Mouse (Mus musculus) cerebellum, adult 9-10 months (tissue): ENCODE results near the gene Sept9.
A peak's percentile ranks its signal among the peaks of the same experiment; 100 is the strongest.
"Not testable (repeated sequence)": the region's sequence is repeated elsewhere in the genome, so short reads cannot be mapped to it uniquely, and the experiment has no call there.

Source experiments
- DNase-seq: peaks from one replicate; pipeline ENCODE4 v3.0.0; 2022

Gene Sept9

GRCm38 (mm10) chr11:117316441-117317331 is 117.2 kb downstream of the Sept9 start:
- peak; percentile 28 for DNase-seq

DNA sequence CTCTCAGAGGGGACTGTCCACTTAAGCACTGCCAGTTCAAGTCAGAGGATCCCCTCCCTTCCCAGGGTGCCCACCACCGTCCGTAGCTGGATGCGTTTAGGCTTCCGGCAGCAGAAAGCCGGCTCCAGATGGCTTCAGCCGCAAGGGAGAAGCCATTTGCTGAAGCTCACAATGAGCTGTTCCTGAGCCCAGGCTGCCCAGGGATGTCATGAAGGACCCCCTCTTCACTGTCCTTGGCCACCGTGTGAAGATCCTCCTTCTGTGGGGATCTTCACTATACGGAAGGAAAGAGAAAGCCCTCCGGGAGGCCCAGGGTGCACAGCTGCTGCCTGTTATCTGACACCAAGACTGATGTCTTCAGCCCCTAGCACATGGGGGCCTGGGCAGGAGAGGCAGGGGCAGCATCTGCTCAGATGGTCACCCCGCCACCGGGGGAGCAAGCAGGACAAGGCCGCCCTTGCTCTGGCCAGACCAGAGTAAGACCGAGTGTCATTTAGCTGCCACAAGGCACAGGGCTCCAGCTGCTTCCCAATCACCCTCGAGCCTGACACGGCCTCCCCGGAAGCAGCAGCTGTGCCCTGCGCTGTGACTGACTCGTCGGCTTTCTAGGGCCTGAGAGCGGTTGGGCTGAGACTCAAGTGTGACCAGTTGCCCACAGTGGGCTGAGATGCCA is 118.1 kb downstream of the Sept9 start:
- no peak for DNase-seq

- no peak for DNase-seq
Measured at GRCm38 (mm10) chr11:117318202-117318601, 118.7 kb downstream of the Sept9 start.

DNA sequence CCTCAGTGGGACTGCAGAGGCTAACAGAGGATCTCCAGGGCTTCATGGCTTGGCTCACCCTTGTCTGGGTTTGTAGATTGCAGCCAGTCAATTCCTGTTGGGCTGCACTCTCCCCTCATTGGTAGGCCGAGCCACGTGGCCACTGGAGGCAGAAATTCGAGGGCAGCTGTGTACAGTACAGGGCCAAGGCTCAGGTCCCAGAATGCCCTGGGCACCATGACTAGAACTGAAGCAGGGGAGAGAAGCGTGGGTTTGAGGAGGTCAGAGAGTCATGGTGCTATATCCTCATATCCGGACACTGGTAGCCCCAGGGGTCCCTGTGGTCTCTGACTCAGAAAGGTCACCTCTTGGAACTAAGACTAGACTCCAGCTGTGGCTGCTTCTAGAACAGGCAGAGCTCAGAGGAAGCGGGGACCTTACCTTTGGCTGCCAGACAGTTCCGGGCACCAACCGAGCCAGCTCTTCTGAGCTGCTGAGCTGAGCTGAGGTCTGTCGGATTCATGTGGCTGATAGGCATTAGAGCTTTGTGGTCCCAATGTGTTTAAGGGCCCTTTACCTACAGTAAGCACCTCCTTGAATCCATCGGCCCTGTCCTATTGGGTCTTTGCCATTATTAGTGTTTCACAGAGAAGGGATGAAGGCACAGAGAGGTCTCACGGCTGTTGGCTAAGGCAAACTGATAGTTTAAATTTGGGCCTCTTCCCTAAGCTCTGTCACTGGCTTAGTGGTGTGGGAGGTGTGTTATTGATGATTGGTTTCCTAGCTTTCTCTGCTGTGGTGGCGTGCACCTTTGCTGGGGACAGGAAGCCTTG is 119.5 kb downstream of the Sept9 start:
- no peak for DNase-seq

DNA sequence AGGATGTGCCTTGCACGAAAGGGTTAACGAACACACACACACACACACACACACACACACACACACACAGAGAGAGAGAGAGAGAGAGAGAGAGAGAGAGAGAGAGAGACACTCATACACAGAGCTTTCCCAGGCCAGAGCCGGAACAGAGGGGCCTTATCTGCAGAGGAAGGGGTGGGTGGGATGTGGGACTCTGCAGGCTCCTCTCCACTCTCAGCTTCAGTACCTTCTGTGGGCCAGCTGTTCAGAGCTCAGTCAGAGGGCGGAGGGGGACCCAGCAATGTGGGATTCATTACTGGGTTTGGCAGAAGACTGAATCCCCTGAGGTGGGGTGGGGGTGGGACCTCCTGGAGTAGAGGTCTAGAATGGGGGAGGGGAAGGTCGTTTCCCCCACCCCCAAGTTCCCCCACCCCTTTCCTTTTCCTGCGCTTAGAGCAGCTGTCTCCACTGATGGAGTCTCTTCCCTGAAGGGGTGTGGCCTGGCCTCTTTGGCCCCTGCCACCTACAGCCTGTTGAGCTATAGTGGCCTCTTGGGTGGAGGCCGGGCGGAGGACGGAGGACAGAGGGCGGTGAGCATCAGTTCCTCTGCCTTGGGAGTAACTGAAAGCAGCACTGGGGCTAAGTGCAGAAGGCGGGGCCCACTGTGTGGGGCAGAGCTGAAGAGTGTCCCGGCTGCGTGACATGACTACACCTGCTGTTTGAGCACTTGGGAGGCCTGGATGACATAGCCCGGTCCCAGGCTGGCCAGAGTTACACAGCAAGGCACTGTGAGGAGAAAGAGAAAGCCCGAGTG is 120.3 kb downstream of the Sept9 start:
- no peak for DNase-seq

- no peak for DNase-seq
Measured at GRCm38 (mm10) chr11:117320482-117320881, 121.0 kb downstream of the Sept9 start.

- no peak for DNase-seq
Measured at GRCm38 (mm10) chr11:117321311-117321971, 122.0 kb downstream of the Sept9 start.

- DNase-seq: no peak
Measured at GRCm38 (mm10) chr11:117322311-117322710, 122.8 kb downstream of the Sept9 start.

DNA sequence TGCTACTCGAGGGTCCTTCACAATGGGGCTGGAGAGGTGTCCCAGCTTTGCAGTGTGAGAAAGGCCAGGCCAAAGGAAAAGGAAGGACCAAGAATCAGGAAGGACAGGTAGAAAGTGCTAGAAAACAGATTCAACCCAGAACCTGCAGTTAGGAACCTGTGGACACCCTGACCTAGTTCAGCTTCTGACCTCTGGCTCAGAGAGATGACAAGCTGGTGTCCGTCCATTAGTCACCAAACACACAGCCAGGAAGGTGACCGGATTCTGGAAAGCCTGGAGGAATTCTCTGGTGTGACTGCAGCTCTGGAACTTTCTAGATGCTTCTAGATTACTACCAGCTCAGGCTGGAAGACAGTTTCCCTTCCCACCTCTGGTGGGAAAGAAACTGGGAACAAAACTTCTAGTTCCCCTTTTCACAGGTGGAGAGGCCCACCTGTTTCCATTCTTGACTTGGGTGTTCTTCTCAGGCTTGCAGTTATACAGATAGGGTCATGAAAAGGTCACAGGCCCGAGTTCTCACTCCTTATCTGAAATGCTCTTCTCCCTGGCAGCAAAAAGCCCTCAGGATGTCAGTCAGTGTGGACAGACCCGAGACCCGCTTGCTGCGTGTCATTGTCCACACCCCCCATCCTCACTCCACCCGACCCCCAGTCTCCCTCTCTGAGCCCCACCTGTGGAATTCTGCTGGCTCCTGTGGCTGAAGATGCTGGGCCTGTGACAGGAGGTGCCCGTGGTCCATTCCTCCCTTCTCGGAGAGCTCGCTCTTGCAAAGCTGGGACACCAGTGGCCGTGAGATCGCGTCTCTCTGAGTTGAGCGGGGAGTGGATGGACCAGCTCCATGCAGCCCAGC is 123.5 kb downstream of the Sept9 start:
- DNase-seq: no peak

DNA sequence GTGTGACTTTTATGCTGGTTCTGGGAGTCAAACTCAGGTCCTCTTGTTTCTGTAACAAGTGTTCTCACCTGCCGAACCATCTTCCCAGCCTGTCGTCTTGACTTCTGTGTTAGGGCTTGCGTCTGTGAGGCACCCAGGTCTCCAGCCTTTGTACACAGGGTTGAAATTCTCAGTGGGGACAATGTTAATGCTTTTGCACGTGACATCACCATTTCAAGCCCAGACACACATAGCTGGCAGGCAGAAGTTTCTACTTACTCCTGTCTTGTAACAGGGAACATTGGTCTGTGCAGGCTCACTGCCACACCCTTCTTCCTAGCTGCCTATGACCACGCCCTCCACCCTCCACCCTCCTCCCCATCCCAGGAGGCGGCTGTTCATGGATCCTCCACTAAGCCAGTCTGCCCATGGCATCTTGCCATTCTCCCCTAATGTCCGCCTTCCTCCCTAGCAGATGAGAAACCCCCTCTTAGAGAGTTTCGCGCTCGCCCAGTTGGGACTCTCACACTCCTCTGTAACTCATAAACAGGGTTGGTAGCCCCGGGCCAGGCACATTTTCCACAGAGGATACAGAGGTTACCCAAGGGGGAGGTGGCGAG is 124.6 kb downstream of the Sept9 start:
- no peak for DNase-seq

- DNase-seq: not testable (repeated sequence)
Measured at GRCm38 (mm10) chr11:117324718-117325117, 125.3 kb downstream of the Sept9 start.

- no peak for DNase-seq
Measured at GRCm38 (mm10) chr11:117325131-117325467, 125.6 kb downstream of the Sept9 start.

GRCm38 (mm10) chr11:117325468-117326139 is 126.1 kb downstream of the Sept9 start:
- DNase-seq: no peak

DNA sequence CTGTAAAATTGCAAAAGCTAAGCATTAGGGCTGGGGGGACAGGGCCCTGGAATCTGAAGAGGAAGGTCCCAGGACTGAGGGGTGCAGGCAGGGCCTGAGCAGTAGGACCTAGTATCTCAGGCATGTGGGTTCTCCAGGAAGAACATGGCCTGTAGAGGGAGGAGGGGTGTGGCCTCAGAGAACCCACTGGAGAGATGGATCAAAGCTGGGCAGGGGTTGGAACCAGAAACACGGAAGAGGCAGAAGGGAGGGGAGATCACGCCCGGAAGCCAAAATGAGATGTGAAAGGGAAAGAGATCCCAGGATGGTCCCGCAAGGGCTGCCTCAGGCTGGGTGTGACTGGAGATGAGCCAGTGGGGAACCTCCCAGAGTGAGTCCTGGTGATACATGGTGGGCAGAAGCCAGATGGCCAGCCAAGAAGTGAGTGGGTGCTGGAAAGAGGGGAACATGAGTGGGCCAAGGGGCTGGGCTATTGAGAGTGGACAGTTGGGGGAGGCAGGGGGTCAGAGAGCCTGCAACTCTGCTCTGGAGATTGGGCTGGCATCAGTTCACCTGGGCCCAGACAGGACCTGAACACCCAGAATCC is 126.8 kb downstream of the Sept9 start:
- DNase-seq: no peak

DNA sequence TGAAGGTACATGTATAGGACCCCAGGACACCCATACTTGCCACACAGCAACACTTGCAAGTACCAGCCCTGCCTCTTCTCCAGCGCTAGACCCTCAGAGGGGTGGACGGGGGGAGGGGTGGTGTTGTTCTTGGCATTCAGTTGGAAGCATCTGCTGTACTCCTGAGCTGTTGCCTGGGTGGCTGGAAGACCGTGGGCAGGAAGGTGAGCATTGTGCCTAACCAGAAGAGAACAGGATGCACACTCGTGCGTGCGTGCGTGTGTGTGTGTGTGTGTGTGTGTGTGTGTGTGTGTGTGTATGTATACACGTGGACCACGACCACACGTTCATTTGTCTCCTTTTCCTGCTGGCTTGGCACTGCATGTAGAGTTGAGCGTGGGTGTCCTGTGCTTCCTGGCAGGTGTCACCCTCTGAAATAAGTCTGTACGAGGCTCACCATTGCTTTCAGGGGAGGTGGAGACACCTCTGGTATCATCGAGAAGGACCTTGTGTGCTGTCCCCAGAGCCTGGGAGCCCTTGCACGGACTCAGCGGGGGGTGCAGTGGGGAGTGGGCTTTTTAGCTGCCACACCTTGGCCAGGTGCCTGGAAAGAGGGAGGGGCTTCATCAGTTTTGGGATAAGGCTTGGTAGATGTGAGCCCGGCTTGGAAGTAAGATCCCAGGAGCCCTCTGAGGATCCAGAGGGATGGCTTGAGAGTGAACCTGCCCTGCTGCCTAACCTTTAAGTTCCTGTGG is 127.6 kb downstream of the Sept9 start:
- no peak for DNase-seq

- no peak for DNase-seq
Measured at GRCm38 (mm10) chr11:117327633-117328032, 128.2 kb downstream of the Sept9 start.

DNA sequence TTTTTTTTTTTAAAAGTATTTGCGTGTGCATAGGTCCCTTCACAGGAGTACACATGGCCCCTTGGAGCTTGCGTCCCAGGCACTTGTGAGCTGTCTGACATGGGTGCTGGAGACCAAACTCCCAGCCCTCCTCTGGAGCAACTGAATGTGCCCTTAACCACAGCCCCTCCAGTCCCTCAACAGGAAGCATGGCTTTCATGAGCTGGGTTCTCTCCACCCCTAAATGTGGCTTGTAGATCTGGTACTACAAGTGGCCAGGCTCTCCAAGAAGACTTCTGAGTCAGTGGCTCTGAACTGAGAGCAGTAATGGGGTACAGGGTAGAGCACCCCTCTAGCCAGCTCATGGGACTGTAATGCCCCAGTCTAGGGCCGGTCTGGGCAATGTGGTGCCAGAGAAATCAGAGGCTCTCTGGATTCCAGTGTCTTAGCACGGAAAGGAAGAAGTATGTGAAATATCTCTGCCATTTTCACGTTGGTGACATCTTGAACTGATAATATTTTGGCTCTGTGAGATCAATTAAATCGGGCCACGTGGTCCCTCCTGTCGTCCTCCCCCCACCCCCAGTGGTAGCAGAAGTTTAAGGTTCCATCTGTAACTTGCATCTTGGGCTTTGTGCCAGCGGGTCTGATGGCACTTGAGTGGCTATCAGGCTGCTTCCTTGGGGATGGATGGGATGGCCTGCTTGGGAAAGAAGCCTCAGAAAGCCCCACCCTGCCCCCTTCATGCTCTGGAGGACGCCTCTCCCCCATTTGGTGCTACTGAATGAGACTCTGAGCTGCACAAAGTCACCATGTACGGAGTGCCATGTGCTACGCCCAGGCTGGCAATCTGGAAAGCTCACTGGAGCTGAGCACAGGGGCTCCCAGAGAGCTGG is 130.9 kb downstream of the Sept9 start:
- DNase-seq: no peak

DNA sequence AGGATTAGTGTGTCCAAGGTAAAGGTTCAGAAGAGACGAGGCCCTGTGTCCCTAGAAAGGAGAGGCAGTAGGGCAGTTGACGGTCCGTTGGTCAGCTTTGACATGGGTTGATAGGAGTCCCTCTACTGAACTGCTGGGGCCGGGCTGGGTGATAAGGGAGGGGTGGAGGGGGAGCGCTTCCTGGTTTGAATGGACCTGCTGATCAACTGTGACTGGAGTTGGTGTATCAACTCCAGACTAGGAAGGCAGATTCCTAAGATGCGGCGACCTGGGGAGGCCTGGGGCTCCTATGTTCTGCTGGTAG is 131.4 kb downstream of the Sept9 start:
- DNase-seq: no peak
